Mouse (Mus musculus) liver, embryonic 15.5 days (tissue): ENCODE measurements around the gene Adap1. TPM values are rescaled to one million over a fixed set of nuclear protein-coding genes. Genes with fewer than 3 reads are reported as not detected.
A peak's percentile ranks its signal among the peaks of the same experiment; 100 is the strongest.

ENCODE experiments used
- microRNA counts: library from miRNA; unstranded; fragments of <30 nt; microRNA quantifications from one replicate; lab custom pipeline; 2016
- microRNA-seq: library from miRNA; unstranded; fragments of <30 nt; microRNA quantifications from one replicate; pipeline ENCODE4, GENCODE M21; 2016
- polyA plus RNA-seq: library from polyadenylated mRNA; unstranded; fragments of >200 nt; fragmentation: Nextera tagmentation; extraction: Ambion mirVana; gene quantifications from 2 replicates; pipeline ENCODE4 v1.2.1, GENCODE M21; 2015

Adap1 gene
- polyA plus RNA-seq, 1 experiment from 2014 or later: 4.3 TPM

MicroRNAs encoded within 50 kb of the gene (microRNA counts, 519-probe panel; counts per million panel counts)
- microRNA mmu-miR-339-3p (lab: Ali Mortazavi, UCI): not detected
- not detected for microRNA mmu-miR-339-5p (lab: Ali Mortazavi, UCI)

Small RNA genes lying within 50 kb of the gene (microRNA-seq; reads per million reads assigned to microRNA genes)
- 859 reads per million, percentile 75 among the genes with 10 or more reads in this experiment for gene Mir339

Other genes starting within 250 kb of the Adap1 start
- gene Prkar1b, start 175.6 kb downstream of the Adap1 start, polyA plus RNA-seq: 1.0 and 1.1 TPM in 2 replicates
- 2.4 and 2.5 TPM in 2 replicates for gene Dnaaf5, start 175.4 kb downstream of the Adap1 start, polyA plus RNA-seq
- 20.0 and 21.9 TPM in 2 replicates for gene Sun1, start 125.0 kb downstream of the Adap1 start, polyA plus RNA-seq
- gene Get4, start 73.3 kb downstream of the Adap1 start, polyA plus RNA-seq: 107 and 109 TPM in 2 replicates
- gene Cox19, start 25.8 kb upstream of the Adap1 start, polyA plus RNA-seq: 44.3 and 49.3 TPM in 2 replicates
- gene Cyp2w1, start 27.0 kb upstream of the Adap1 start, polyA plus RNA-seq: not detected in 2 replicates
- 25.0 and 26.4 TPM in 2 replicates for gene Gpr146, start 52.1 kb upstream of the Adap1 start, polyA plus RNA-seq
- gene C130050O18Rik, start 79.7 kb upstream of the Adap1 start, polyA plus RNA-seq: 1.9 and 2.4 TPM in 2 replicates
- gene Gper1, start 97.5 kb upstream of the Adap1 start, polyA plus RNA-seq: 0.10 and 0.14 TPM in 2 replicates
- gene 3110082I17Rik, start 134.9 kb upstream of the Adap1 start, polyA plus RNA-seq: 12.0 and 12.3 TPM in 2 replicates
- gene Zfand2a, start 158.9 kb upstream of the Adap1 start, polyA plus RNA-seq: 2.6 and 3.2 TPM in 2 replicates
- gene Uncx, start 217.9 kb upstream of the Adap1 start, polyA plus RNA-seq: not detected in 2 replicates